Mouse (Mus musculus) cerebellum, postnatal 25 days (tissue): ENCODE results near the gene Cdk14.
"Not testable (repeated sequence)": the region's sequence is repeated elsewhere in the genome, so short reads cannot be mapped to it uniquely, and the experiment has no call there.

Experiments used
- DNase-seq, 2 experiments: peaks; one replicate each; pipeline ENCODE4 v3.0.0; 2021; ENCODE audit warnings: mixed read lengths in 2 of 2

Gene Cdk14

GRCm38 (mm10) chr5:5261725-5262296, 158.3 kb downstream of the Cdk14 start:
- peak in 1 of 2 experiments; percentile 9 for DNase-seq

GRCm38 (mm10) chr5:5260966-5261724, 159.0 kb downstream of the Cdk14 start:
- DNase-seq = peak; percentile 11 to 20

GRCm38 (mm10) chr5:5260309-5260708, 159.8 kb downstream of the Cdk14 start:
- no peak for DNase-seq

GRCm38 (mm10) chr5:5254391-5254790, 165.7 kb downstream of the Cdk14 start:
- DNase-seq = no peak

GRCm38 (mm10) chr5:5253177-5253576, 166.9 kb downstream of the Cdk14 start:
- no peak for DNase-seq

- no peak for DNase-seq
These were observed 172.4 kb downstream of the Cdk14 start for GRCm38 (mm10) chr5:5247671-5248070.

GRCm38 (mm10) chr5:5246534-5247175, 173.5 kb downstream of the Cdk14 start:
- no peak for DNase-seq

- DNase-seq = no peak
These were observed 174.9 kb downstream of the Cdk14 start for GRCm38 (mm10) chr5:5245182-5245581.

GRCm38 (mm10) chr5:5243648-5244047, 176.5 kb downstream of the Cdk14 start:
- no peak for DNase-seq

- no peak for DNase-seq
These were observed 177.4 kb downstream of the Cdk14 start for GRCm38 (mm10) chr5:5242704-5243103.

GRCm38 (mm10) chr5:5241088-5241487, 179.0 kb downstream of the Cdk14 start:
- no peak for DNase-seq

- no peak for DNase-seq
These were observed 180.0 kb downstream of the Cdk14 start for GRCm38 (mm10) chr5:5240121-5240520.

- DNase-seq = not testable (repeated sequence)
These were observed 185.2 kb downstream of the Cdk14 start for GRCm38 (mm10) chr5:5234935-5235334.

- DNase-seq = no peak
These were observed 193.1 kb downstream of the Cdk14 start for GRCm38 (mm10) chr5:5226966-5227365.

- no peak for DNase-seq
These were observed 208.4 kb downstream of the Cdk14 start for GRCm38 (mm10) chr5:5211780-5212135.

- no peak for DNase-seq
These were observed 208.9 kb downstream of the Cdk14 start for GRCm38 (mm10) chr5:5211034-5211779.

GRCm38 (mm10) chr5:5208016-5208415, 212.1 kb downstream of the Cdk14 start:
- DNase-seq = no peak

GRCm38 (mm10) chr5:5206012-5206411, 214.1 kb downstream of the Cdk14 start:
- DNase-seq = no peak

- DNase-seq = no peak
These were observed 225.4 kb downstream of the Cdk14 start for GRCm38 (mm10) chr5:5194562-5195221.

GRCm38 (mm10) chr5:5189590-5189989, 230.5 kb downstream of the Cdk14 start:
- no peak for DNase-seq

- no peak for DNase-seq
These were observed 233.9 kb downstream of the Cdk14 start for GRCm38 (mm10) chr5:5185987-5186742.

GRCm38 (mm10) chr5:5185521-5185920, 234.6 kb downstream of the Cdk14 start:
- no peak for DNase-seq
